Mouse (Mus musculus): ENCODE results near the gene Phf11d. TPM values are rescaled to one million over a fixed set of nuclear protein-coding genes. Genes with fewer than 3 reads are reported as not detected.
"Not testable (repeated sequence)": the region's sequence is repeated elsewhere in the genome, so short reads cannot be mapped to it uniquely, and the experiment has no call there.

The Phf11d gene
- total RNA-seq (2021), result 1 to 10 TPM; 1.7 to 1.9 TPM
- long read RNA-seq, experiment 1, partial matches to known transcripts, result 0 of 5 reads
- long read RNA-seq, experiment 1, other reads (novel, unspliced or antisense), result 0 of 5 reads
- long read RNA-seq, experiment 2, result 0 reads

DNA sequence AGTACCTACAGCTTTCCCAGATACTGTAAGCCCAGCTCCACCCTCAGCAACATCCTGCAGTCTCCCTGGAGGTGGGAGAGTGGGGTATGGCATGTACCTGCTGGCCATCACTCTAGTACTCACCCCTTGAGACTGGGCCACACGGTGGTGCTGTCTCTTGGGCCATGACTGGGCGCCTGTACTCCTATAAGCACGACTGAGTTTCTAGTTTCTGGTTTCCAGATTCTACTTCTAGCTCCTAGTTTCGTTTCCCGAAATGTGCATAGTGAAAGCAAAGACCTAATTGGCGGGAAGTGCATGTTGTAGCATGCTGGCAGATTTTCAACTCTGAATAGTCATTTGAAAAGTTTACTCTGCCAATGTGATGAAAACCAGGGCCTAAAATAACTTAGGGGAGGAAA is at the start of gene Phf11d:
Gene Phf11d (minus strand): TSS at position 227 of the 401 bp plus-strand sequence.
- intact Hi-C loops (cut with DNase I), result no loop called here
- peak in 1 of 2 experiments; percentile 39 for DNase-seq

- intact Hi-C loops (cut with DNase I); DNase-seq: not testable (repeated sequence)
These were observed 49.7 kb upstream of the Phf11d start for GRCm38 (mm10) chr14:59414979-59415378.

GRCm38 (mm10) chr14:59396999-59397398 is 31.7 kb upstream of the Phf11d start:
- intact Hi-C loops (cut with DNase I), result no loop called here
- no peak for DNase-seq

GRCm38 (mm10) chr14:59395281-59395680 is 30.0 kb upstream of the Phf11d start, which contains the start of gene Phf11c:
Phf11c (minus strand) TSS chr14:59395381.
- no peak for DNase-seq
- intact Hi-C loops (cut with DNase I), result no loop called here

- intact Hi-C loops (cut with DNase I); DNase-seq: not testable (repeated sequence)
These were observed 24.9 kb upstream of the Phf11d start for GRCm38 (mm10) chr14:59390181-59390580.

DNA sequence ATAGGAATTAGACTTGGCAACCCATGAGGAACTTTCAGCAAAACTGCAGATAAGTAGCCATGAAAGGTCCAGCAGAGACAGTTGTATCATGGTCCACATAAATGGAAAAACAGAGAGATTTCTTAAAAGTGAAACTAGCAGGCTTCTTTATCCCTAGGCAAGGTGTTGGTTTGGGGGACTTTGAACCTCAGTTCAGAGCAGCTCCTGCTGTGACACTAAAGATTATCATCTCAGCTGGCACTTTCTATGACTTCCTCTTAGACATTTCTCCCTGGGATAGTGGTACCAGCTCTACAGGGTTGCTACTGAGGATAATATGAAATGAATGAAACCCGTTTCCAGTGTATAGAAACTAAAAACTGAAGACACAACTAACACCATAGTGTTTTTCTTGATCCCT is 24.3 kb upstream of the Phf11d start:
- intact Hi-C loops (cut with DNase I), result loop anchor here (5.0 kb wide), 1 partner anchor 168 kb away; no protein-coding TSS in a partner anchor
- DNase-seq, result no peak

- intact Hi-C loops (cut with DNase I), result no loop called here
- no peak for DNase-seq
These were observed 5.2 kb upstream of the Phf11d start for GRCm38 (mm10) chr14:59370348-59371068.

- intact Hi-C loops (cut with DNase I), result no loop called here
- DNase-seq, result no peak
These were observed 1.3 kb upstream of the Phf11d start for GRCm38 (mm10) chr14:59366386-59367105.

GRCm38 (mm10) chr14:59341189-59341588 is 24.1 kb downstream of the Phf11d start, which contains the start of gene Phf11b:
Phf11b (minus strand) TSS chr14:59341351.
- DNase-seq; intact Hi-C loops (cut with DNase I): not testable (repeated sequence)

DNA sequence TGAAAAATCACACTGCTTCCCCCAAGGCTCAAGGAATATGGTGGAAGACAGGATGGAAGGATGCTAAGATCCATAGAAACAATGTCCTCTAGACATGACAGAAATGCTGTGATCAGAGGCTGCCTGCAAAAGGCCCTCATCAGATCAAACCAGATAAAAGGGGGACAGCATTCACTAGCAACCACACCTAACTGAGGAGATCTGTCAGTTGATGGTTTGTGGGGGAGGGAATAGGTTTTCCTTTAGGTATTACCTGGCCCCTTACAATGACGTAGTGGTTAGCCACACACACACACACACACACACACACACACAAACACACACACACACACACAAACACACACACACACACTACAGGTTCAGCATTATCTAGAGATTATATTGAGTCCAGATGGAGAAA is 25.7 kb downstream of the Phf11d start:
- intact Hi-C loops (cut with DNase I), result no loop called here
- DNase-seq, result no peak

GRCm38 (mm10) chr14:59336056-59336455 is 29.2 kb downstream of the Phf11d start:
- intact Hi-C loops (cut with DNase I), result not testable (repeated sequence)

GRCm38 (mm10) chr14:59330499-59330898 is 34.8 kb downstream of the Phf11d start:
- intact Hi-C loops (cut with DNase I); DNase-seq: not testable (repeated sequence)

More at GRCm38 (mm10) chr14:59336056-59336455, 29.2 kb downstream of the Phf11d start:
- DNase-seq, result not testable (repeated sequence)

- DNase-seq; intact Hi-C loops (cut with DNase I): not testable (repeated sequence)
These were observed 45.3 kb downstream of the Phf11d start for GRCm38 (mm10) chr14:59319970-59320369.

- DNase-seq; intact Hi-C loops (cut with DNase I): not testable (repeated sequence)
These were observed 46.2 kb downstream of the Phf11d start for GRCm38 (mm10) chr14:59319036-59319435.

Other genes starting within 250 kb of the Phf11d start
- not detected for gene 1700129C05Rik, start 222.6 kb downstream of the Phf11d start, total RNA-seq (2021)
- gene Gm5142, start 186.7 kb downstream of the Phf11d start, total RNA-seq (2021), result not detected
- gene Rcbtb1, start 164.3 kb downstream of the Phf11d start, total RNA-seq (2021), result 10 to 100 TPM in 1 of 2 experiments, 1 to 10 TPM in 1; 9.1 to 11.4 TPM
- gene Gm6904, start 105.3 kb downstream of the Phf11d start, total RNA-seq (2021), result not detected
- gene Phf11a, start 67.9 kb downstream of the Phf11d start, total RNA-seq (2021), result not detected
- gene Phf11b, start 24.1 kb downstream of the Phf11d start, total RNA-seq (2021), result under 1 TPM in 1 of 2 experiments, not detected in 1; 0.22 TPM
- under 1 TPM; 0.36 to 0.37 TPM for gene Phf11c, start 29.9 kb upstream of the Phf11d start, total RNA-seq (2021)
- 1 to 10 TPM; 3.8 to 3.9 TPM for gene Setdb2, start 75.4 kb upstream of the Phf11d start, total RNA-seq (2021)
- gene Cab39l, start 75.5 kb upstream of the Phf11d start, total RNA-seq (2021), result 10 to 100 TPM; 13.6 to 18.5 TPM
- 10 to 100 TPM; 29.3 to 38.0 TPM for gene Cdadc1, start 232.5 kb upstream of the Phf11d start, total RNA-seq (2021)

Measured in gastrocnemius, postnatal 36 days (tissue).